Mouse (Mus musculus): ENCODE results near the gene S100a11. TPM values are rescaled to one million over a fixed set of nuclear protein-coding genes. Genes with fewer than 3 reads are reported as not detected.

S100a11 gene
- polyA plus RNA-seq, 1 experiment from 2014 or later = 410 TPM

- H3K27me3 ChIP-seq (ENCODE audit: control insufficient read depth, insufficient read depth, low read length) = no peaks in the 10 kb centered on the region
- 70% methylated on average over 4 of the region's 4 CpGs for WGBS
- H3K27ac ChIP-seq (replicated peaks; ENCODE audit: low read depth, low read length) = no peak overlapping the region
- no peak overlapping the region for H3K9ac ChIP-seq (ENCODE audit: low read length)
- H3K36me3 ChIP-seq (ENCODE audit: control insufficient read depth, insufficient read depth, low read length) = no peaks in the 10 kb centered on the region
- ATAC-seq (ENCODE audit: insufficient number of reproducible peaks, low FRiP score, low TSS enrichment, low read depth) (no peak), DNase-seq (ENCODE audit: low spot score) (no peak)
- no peaks in the 10 kb centered on the region for H3K4me1 ChIP-seq (ENCODE audit: control insufficient read depth, insufficient read depth, low read length)
- H3K4me2 ChIP-seq (ENCODE audit: low read depth, severe bottlenecking) = no peak overlapping the region
- H3K4me3 ChIP-seq (ENCODE audit: low read depth, low read length) = no peak overlapping the region
- H3K9me3 ChIP-seq (ENCODE audit: control insufficient read depth, low read length) = no peaks in the 10 kb centered on the region
Measured at GRCm38 (mm10) chr3:93557471-93557870, 37.2 kb downstream of the S100a11 start.

- H3K27ac ChIP-seq (replicated peaks; ENCODE audit: low read depth, low read length) = no peak overlapping the region
- no peaks in the 10 kb centered on the region for H3K9me3 ChIP-seq (ENCODE audit: control insufficient read depth, low read length)
- no peak for ATAC-seq (ENCODE audit: insufficient number of reproducible peaks, low FRiP score, low TSS enrichment, low read depth)
- no peak overlapping the region for H3K9ac ChIP-seq (ENCODE audit: low read length)
- H3K4me1 ChIP-seq (ENCODE audit: control insufficient read depth, insufficient read depth, low read length) = no peaks in the 10 kb centered on the region
- no peaks in the 10 kb centered on the region for H3K27me3 ChIP-seq (ENCODE audit: control insufficient read depth, insufficient read depth, low read length)
- WGBS = 92% methylated on average over 6 of the region's 6 CpGs
- no peak overlapping the region for H3K4me2 ChIP-seq (ENCODE audit: low read depth, severe bottlenecking)
- H3K36me3 ChIP-seq (ENCODE audit: control insufficient read depth, insufficient read depth, low read length) = no peaks in the 10 kb centered on the region
- no peak overlapping the region for H3K4me3 ChIP-seq (ENCODE audit: low read depth, low read length)
- DNase-seq (ENCODE audit: low spot score) = no peak
Measured at GRCm38 (mm10) chr3:93559961-93560360, 39.7 kb downstream of the S100a11 start.

- Histone ChIP-seq H3K36me3 (ENCODE audit: control insufficient read depth, insufficient read depth, low read length) (no peaks in the 10 kb centered on the region), H3K27me3 (ENCODE audit: control insufficient read depth, insufficient read depth, low read length) (no peaks in the 10 kb centered on the region), H3K4me1 (ENCODE audit: control insufficient read depth, insufficient read depth, low read length) (no peaks in the 10 kb centered on the region), H3K4me3 (ENCODE audit: low read depth, low read length) (no peak overlapping the region), H3K27ac (replicated peaks; ENCODE audit: low read depth, low read length) (no peak overlapping the region), H3K9me3 (ENCODE audit: control insufficient read depth, low read length) (no peaks in the 10 kb centered on the region), H3K9ac (ENCODE audit: low read length) (no peak overlapping the region), H3K4me2 (ENCODE audit: low read depth, severe bottlenecking) (no peak overlapping the region)
- WGBS = 93% methylated on average over 2 of the region's 2 CpGs
- ATAC-seq (ENCODE audit: insufficient number of reproducible peaks, low FRiP score, low TSS enrichment, low read depth) = no peak
- no peak for DNase-seq (ENCODE audit: low spot score)
Measured at GRCm38 (mm10) chr3:93562372-93562771, 42.1 kb downstream of the S100a11 start.

GRCm38 (mm10) chr3:93563216-93563615 is 42.9 kb downstream of the S100a11 start:
- WGBS = 96% methylated on average over 4 of the region's 4 CpGs
- Histone ChIP-seq H3K27ac (replicated peaks; ENCODE audit: low read depth, low read length) (no peak overlapping the region), H3K4me3 (ENCODE audit: low read depth, low read length) (no peak overlapping the region), H3K9ac (ENCODE audit: low read length) (no peak overlapping the region), H3K36me3 (ENCODE audit: control insufficient read depth, insufficient read depth, low read length) (no peaks in the 10 kb centered on the region), H3K9me3 (ENCODE audit: control insufficient read depth, low read length) (no peaks in the 10 kb centered on the region), H3K27me3 (ENCODE audit: control insufficient read depth, insufficient read depth, low read length) (no peaks in the 10 kb centered on the region), H3K4me1 (ENCODE audit: control insufficient read depth, insufficient read depth, low read length) (no peaks in the 10 kb centered on the region), H3K4me2 (ENCODE audit: low read depth, severe bottlenecking) (no peak overlapping the region)
- no peak for DNase-seq (ENCODE audit: low spot score)
- no peak for ATAC-seq (ENCODE audit: insufficient number of reproducible peaks, low FRiP score, low TSS enrichment, low read depth)

GRCm38 (mm10) chr3:93566892-93567291 is 46.6 kb downstream of the S100a11 start:
- WGBS = 76% methylated on average over 3 of the region's 3 CpGs
- Histone ChIP-seq H3K27ac (replicated peaks; ENCODE audit: low read depth, low read length) (no peak overlapping the region), H3K9ac (ENCODE audit: low read length) (no peak overlapping the region), H3K36me3 (ENCODE audit: control insufficient read depth, insufficient read depth, low read length) (no peaks in the 10 kb centered on the region), H3K9me3 (ENCODE audit: control insufficient read depth, low read length) (no peaks in the 10 kb centered on the region), H3K4me1 (ENCODE audit: control insufficient read depth, insufficient read depth, low read length) (no peaks in the 10 kb centered on the region), H3K4me3 (ENCODE audit: low read depth, low read length) (no peak overlapping the region), H3K27me3 (ENCODE audit: control insufficient read depth, insufficient read depth, low read length) (no peaks in the 10 kb centered on the region), H3K4me2 (ENCODE audit: low read depth, severe bottlenecking) (no peak overlapping the region)
- no peak for DNase-seq (ENCODE audit: low spot score)
- no peak for ATAC-seq (ENCODE audit: insufficient number of reproducible peaks, low FRiP score, low TSS enrichment, low read depth)

GRCm38 (mm10) chr3:93567721-93568120 is 47.4 kb downstream of the S100a11 start:
- Histone ChIP-seq H3K9me3 (ENCODE audit: control insufficient read depth, low read length) (no peaks in the 10 kb centered on the region), H3K9ac (ENCODE audit: low read length) (no peak overlapping the region), H3K4me3 (ENCODE audit: low read depth, low read length) (no peak overlapping the region), H3K27me3 (ENCODE audit: control insufficient read depth, insufficient read depth, low read length) (no peaks in the 10 kb centered on the region), H3K36me3 (ENCODE audit: control insufficient read depth, insufficient read depth, low read length) (no peaks in the 10 kb centered on the region), H3K27ac (replicated peaks; ENCODE audit: low read depth, low read length) (no peak overlapping the region), H3K4me1 (ENCODE audit: control insufficient read depth, insufficient read depth, low read length) (no peaks in the 10 kb centered on the region), H3K4me2 (ENCODE audit: low read depth, severe bottlenecking) (no peak overlapping the region)
- ATAC-seq (ENCODE audit: insufficient number of reproducible peaks, low FRiP score, low TSS enrichment, low read depth) (no peak), DNase-seq (ENCODE audit: low spot score) (no peak)
- 96% methylated on average over 6 of the region's 6 CpGs for WGBS

- no peaks in the 10 kb centered on the region for H3K36me3 ChIP-seq (ENCODE audit: control insufficient read depth, insufficient read depth, low read length)
- H3K4me1 ChIP-seq (ENCODE audit: control insufficient read depth, insufficient read depth, low read length) = no peaks in the 10 kb centered on the region
- ATAC-seq (ENCODE audit: insufficient number of reproducible peaks, low FRiP score, low TSS enrichment, low read depth) = no peak
- H3K27ac ChIP-seq (replicated peaks; ENCODE audit: low read depth, low read length) = no peak overlapping the region
- H3K9me3 ChIP-seq (ENCODE audit: control insufficient read depth, low read length) = no peaks in the 10 kb centered on the region
- WGBS = 81% methylated on average over 7 of the region's 7 CpGs
- no peak overlapping the region for H3K9ac ChIP-seq (ENCODE audit: low read length)
- no peak overlapping the region for H3K4me3 ChIP-seq (ENCODE audit: low read depth, low read length)
- H3K27me3 ChIP-seq (ENCODE audit: control insufficient read depth, insufficient read depth, low read length) = no peaks in the 10 kb centered on the region
- DNase-seq (ENCODE audit: low spot score) = no peak
- no peak overlapping the region for H3K4me2 ChIP-seq (ENCODE audit: low read depth, severe bottlenecking)
Measured at GRCm38 (mm10) chr3:93568428-93569040, 48.2 kb downstream of the S100a11 start.

- no peak for ATAC-seq (ENCODE audit: insufficient number of reproducible peaks, low FRiP score, low TSS enrichment, low read depth)
- Histone ChIP-seq H3K4me3 (ENCODE audit: low read depth, low read length) (no peak overlapping the region), H3K9ac (ENCODE audit: low read length) (no peak overlapping the region), H3K27me3 (ENCODE audit: control insufficient read depth, insufficient read depth, low read length) (no peaks in the 10 kb centered on the region), H3K4me1 (ENCODE audit: control insufficient read depth, insufficient read depth, low read length) (no peaks in the 10 kb centered on the region), H3K36me3 (ENCODE audit: control insufficient read depth, insufficient read depth, low read length) (no peaks in the 10 kb centered on the region), H3K4me2 (ENCODE audit: low read depth, severe bottlenecking) (no peak overlapping the region), H3K27ac (replicated peaks; ENCODE audit: low read depth, low read length) (no peak overlapping the region), H3K9me3 (ENCODE audit: control insufficient read depth, low read length) (no peaks in the 10 kb centered on the region)
- 71% methylated on average over 2 of the region's 2 CpGs for WGBS
- no peak for DNase-seq (ENCODE audit: low spot score)
Measured at GRCm38 (mm10) chr3:93569046-93569445, 48.8 kb downstream of the S100a11 start.
